Mouse (Mus musculus): ENCODE measurements around the gene Ccdc126. TPM values are rescaled to one million over a fixed set of nuclear protein-coding genes. Genes with fewer than 3 reads are reported as not detected.
A peak's percentile ranks its signal among the peaks of the same experiment; 100 is the strongest.

Gene Ccdc126
- total RNA-seq, 2 experiments from 2014 or later, result 2.4 to 2.9 TPM

- no peak for DNase-seq (ENCODE audit: low spot score in 2 of 2)
Observed at GRCm38 (mm10) chr6:49339145-49339544, 20.1 kb downstream of the Ccdc126 start.

- DNase-seq (ENCODE audit: low spot score in 2 of 2), result no peak
Observed at GRCm38 (mm10) chr6:49343737-49344469, 24.8 kb downstream of the Ccdc126 start.

GRCm38 (mm10) chr6:49349826-49350225, 30.8 kb downstream of the Ccdc126 start:
- no peak for DNase-seq (ENCODE audit: low spot score in 2 of 2)

DNA sequence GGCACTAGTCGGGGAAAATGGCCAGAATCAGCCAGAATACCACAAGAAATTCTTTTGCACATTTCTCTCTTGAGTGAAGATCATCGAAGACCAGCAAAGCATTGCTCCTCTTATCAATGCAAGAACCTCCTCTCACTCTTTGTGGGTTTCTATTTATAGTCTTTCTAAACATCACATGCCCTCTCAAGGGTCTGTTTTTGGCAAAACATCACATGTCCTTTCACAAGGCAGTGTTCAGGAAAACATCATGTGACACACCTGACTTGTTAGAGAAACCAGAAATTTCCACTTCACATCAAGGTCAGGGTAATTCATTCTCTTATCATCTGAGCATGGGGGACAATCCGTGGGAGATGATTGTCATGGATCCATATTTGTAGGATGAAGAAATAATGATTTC, 35.5 kb downstream of the Ccdc126 start:
- no peak for DNase-seq (ENCODE audit: low spot score in 2 of 2)

DNA sequence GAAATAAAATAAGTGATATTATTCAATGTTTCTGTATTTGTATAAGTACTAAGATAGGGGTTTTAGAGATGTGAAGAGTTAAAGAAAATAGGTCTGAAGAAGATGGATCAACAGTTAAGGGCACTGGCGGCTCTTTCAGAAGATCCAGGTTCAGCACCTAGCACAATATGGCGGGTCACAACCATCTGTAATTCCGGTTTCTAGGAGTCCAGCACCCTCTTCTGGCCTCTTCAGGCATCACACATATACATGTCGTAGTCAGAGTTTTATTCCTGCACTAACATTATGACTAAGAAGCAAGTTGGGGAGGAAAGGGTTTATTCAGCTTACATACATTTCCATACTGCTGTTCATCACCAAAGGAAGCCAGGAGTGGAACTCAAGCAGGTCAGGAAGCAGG, 36.1 kb downstream of the Ccdc126 start:
- no peak for DNase-seq (ENCODE audit: low spot score in 2 of 2)

DNA sequence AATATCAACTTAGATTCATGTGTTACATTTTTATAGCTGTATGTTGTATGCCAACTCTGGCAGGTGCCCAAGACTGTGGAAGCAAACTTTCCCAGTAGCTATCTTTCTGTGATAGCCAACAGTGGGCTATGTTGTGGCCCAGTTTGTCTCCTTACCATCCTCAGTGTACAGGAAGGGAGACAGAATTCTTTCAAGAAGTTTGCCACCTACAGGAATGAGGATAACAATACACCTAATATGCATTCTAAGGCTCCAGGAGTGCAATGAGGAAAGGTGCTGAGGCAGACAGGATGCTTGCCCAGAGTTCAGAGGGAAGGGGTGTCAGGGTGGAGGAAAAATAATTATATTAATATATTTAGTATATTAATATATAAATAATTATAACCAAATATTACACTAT, 41.3 kb downstream of the Ccdc126 start:
- no peak for DNase-seq (ENCODE audit: low spot score in 2 of 2)

GRCm38 (mm10) chr6:49367159-49368054, 48.3 kb downstream of the Ccdc126 start, which contains the start of gene Fam221a:
Gene Fam221a, plus strand, starts transcription at chr6:49367739.
- DNase-seq (ENCODE audit: low spot score in 2 of 2), result peak; percentile 55 to 81

DNA sequence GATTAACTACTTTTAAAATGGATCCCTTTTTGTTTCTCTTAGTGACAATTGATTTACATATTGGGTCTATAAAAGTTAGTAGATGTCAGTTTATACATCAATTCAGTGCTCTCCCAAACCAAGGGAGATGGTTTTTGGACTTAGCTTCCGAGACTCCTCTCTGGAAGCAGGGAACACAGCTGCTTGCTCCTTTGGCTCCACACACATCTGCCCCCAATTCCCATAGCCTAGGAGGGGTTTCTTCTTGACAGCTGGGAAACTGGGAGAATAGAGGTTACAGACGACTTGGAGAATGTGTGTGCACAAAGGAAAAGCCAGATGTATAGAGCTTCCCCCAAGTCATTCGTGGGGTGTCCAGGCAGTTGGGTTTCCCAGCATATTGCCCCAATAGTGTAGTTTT, 49.1 kb downstream of the Ccdc126 start:
- DNase-seq (ENCODE audit: low spot score in 2 of 2), result no peak

DNA sequence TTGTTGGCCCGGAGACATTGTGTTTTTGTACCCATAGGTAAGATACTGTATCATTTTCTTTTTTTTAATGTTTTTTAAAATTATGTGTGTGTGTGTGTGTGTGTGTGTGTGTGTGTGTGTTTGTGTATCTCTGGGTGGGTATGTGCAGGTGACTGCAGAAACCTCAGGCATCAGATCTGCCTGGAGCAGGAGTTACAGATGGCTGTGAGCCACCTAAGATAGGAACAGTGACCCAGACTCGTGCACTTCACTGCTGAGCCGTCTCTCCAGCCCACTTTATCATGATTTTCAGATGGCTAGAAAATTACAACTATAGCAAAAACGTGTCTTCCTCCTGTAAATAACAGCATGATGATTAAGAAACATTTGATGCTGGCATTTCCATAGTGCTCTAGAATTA, 53.6 kb downstream of the Ccdc126 start:
- no peak for DNase-seq (ENCODE audit: low spot score in 2 of 2)

DNA sequence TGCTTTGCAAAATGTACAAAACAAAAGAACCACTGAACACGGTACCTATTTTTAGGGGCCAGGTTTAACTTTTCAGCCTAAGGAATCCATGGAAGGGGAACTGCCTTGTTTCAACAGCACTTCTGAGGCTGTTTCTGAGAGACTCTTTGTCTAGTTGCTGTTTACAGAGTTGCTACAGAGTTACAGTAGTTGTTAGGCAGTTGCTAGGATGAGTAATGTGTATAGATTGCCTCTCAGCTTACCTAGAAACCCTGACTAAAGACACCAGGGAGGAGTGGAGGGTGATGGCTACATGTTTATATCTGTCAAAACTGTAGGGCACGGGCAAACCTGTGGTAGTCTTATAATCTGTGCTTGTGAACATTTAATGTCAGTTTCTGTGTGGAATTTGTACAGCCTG, 54.9 kb downstream of the Ccdc126 start:
- DNase-seq (ENCODE audit: low spot score in 2 of 2), result no peak

GRCm38 (mm10) chr6:49378328-49378727, 59.3 kb downstream of the Ccdc126 start:
- no peak for DNase-seq (ENCODE audit: low spot score in 2 of 2)

Other genes with a start within 250 kb of the Ccdc126 start
- gene Malsu1, start 245.5 kb upstream of the Ccdc126 start, total RNA-seq (2021), result 10 to 100 TPM; 41.6 to 44.8 TPM
- 10 to 100 TPM; 18.6 to 20.8 TPM for gene Igf2bp3, start 104.3 kb upstream of the Ccdc126 start, total RNA-seq (2021)
- 10 to 100 TPM; 36.9 to 42.3 TPM for gene Tra2a, start 55.2 kb upstream of the Ccdc126 start, total RNA-seq (2021)
- gene Fam221a, start 48.5 kb downstream of the Ccdc126 start, total RNA-seq (2021), result 1 to 10 TPM; 2.1 to 3.4 TPM
- gene Stk31, start 76.3 kb downstream of the Ccdc126 start, total RNA-seq (2021), result under 1 TPM; 0.96 to 0.98 TPM